Mouse (Mus musculus) kidney, postnatal 36 days (tissue): ENCODE measurements around the gene Bnip3.

Experiments used
- DNase-seq, 2 experiments: peaks; one replicate each; pipeline ENCODE4 v3.0.0; 2021 to 2022; ENCODE audit warnings: mixed read lengths in 2 of 2

The Bnip3 gene

DNA sequence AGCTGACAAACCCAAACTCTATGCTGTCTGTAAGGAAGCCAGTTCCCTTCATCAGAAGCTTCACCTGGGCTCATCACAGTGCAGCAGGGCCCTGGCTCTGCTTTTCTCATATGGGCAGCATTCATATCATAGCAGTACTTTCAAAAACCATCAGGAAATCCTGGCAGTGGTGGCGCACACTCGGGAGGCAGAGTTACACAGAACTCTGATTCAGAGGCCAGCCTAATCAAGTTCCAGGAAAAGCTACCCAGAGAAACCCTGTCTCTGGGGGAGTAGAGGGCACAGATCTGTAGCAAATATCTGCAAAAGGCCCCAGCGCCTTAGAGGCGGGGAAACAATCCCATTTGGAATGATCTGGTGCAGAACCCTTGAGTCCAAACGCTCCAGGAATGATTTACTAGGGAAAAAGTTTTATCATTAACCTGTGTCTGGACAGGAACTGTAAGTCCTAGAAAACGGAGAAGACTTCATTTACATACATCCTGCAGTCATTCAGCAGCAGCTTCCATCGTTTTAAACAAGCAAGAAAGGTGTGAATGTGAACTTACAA is 5.4 kb downstream of the Bnip3 start:
- peak; percentile 61 to 86 for DNase-seq

DNA sequence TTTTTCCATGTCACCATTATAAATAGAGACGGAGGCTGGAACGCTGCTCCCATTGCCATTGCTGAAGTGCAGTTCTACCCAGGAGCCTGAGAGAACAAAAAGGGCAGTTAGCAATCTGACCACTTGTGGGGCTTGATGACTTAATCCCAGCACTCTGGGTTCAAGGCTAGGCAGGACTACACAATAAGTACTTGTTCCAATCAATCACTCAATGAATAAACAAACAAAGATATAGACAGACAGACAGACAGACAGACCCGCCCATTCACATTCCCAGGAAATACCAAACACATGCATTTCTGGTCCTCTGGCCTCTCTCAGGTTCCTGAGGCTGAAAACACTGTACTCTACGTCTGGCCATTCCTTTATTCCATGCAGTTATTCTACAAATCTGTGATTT is 10.6 kb downstream of the Bnip3 start:
- no peak for DNase-seq

DNA sequence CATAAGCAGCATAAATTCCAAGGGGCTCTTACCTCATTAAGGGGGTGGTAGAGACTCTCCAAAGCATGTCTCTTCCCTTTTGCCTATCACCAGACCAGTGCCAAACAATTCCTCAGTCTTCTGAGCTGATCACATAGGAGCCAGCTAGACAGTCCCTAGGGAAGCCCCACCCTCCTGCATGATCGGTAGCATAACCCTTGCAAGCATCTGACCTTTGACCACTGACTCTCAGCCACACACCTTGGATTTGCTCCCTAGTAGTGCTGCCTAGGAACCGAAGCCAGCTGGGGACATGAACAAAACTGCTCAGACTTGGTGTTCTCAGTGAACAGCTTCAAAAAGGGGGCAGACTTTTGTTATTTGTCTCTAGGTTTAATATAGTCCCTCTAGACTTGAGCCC is 11.2 kb downstream of the Bnip3 start:
- peak; percentile 65 to 82 for DNase-seq

DNA sequence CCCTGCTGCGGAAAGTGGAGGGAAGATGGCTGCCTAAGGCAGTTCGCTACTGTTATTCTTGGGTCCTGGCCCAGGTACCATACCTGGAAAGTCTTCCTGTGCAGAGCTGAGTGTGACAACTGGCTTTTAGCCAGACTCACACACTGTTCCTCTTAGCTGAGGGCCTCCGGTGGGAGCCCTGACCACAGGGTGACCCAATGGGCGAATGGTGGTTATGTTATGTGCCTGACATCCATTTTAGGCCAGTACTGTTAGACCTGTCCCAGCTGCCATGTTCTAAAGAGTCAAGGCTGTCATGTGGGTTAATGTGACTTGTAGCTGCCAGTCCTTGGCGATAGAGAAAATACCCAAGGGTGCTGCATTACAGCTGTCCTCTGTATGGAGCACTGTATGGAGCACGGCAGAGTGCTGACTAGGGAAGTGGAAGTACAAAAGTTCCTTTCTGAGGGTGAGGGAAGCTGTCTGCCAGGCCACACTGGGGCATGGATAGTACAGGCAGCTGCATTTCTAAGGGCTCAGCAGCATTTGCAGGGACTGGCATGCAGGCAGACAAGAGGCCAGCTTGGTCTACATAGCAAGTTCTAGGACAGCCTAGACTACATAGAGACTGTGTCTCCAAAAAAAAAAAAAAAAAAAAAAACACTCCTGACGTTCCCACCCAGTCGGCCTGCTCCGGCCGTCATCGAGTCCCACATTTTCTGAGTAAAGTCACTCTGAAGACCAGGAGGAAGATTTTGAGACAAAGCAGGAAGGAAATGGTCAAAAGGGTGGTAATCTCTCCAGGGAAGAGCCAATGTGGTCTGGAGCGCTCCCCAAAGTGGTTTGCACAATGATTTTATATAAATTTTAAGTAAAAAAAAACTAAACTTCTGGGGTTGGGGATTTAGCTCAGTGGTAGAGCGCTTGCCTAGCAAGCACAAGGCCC is 23.7 kb downstream of the Bnip3 start:
- peak in 1 of 2 experiments; percentile 35 for DNase-seq

DNA sequence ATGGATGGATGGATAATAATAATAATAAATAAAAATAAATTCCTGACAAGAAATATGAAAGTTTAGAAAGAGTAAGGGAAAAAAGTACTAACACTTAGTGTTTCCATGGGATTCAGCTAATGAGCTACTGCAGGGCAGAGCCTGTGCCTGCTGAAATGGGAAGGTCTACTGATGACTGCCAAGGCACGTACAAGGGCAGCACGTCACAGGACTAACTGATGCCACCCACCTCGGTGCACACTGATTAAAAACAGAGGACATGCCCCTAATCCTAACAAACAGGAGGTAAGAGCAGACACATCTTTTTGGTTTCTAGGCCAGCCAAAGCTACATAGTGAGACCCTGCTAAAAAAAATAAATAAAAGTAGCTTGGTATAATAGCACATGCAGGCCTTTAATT is 25.6 kb downstream of the Bnip3 start:
- DNase-seq, result no peak

DNA sequence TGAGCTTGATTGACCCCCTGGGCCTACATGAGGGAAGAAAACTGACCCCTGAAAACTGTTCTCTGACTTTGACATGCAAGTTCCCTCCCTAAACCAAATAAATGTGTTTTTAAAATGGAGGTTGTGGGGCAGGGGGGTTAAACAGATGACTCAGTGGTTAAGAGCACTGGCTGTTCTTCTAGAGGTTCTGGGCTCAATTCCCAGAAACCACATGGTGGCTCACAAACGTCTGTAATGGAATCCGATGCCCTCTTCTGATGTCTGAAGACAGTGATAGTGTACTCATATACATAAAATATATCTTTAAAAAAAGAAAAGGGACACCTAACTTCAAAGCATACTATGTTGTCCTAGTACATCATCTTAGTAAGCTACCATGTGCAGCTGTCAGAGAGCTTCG is 34.3 kb downstream of the Bnip3 start:
- no peak for DNase-seq

DNA sequence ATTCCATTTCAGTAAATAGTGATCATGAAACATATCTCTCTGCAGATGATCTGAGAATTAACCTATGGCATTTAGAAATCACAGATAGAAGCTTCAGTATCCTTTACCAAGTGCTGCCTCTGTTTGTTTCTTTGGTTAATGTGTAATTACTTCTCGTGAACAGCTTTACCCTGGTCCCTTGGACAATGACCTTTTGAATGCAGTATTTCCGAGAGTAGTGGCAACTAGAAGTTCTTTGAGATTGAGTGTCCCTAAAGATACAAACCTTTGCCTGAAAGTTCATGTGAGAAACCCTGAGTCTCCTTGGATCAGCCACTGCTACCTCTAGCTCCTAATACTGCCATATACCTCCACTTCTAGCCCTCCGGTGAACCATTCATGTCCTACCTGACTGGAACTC is 36.4 kb downstream of the Bnip3 start:
- DNase-seq, result peak in 1 of 2 experiments; percentile 58

DNA sequence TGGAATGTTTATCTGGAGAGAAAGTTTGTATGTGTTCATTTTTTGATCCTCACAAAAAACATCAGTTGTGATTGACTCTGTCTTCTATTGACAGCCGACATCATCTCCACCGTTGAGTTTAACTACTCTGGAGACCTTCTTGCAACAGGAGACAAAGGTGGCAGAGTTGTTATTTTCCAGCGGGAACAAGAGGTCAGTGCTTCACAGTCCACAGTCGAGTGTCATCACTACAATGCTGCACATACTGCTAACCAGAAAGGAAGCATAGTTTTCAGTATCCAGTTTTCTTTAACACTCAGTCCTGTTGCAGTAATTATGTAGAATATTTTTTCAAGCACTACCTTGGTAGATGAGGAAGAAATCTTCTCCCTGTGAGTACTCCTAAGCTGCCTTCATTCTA is 41.0 kb downstream of the Bnip3 start:
- DNase-seq, result no peak

DNA sequence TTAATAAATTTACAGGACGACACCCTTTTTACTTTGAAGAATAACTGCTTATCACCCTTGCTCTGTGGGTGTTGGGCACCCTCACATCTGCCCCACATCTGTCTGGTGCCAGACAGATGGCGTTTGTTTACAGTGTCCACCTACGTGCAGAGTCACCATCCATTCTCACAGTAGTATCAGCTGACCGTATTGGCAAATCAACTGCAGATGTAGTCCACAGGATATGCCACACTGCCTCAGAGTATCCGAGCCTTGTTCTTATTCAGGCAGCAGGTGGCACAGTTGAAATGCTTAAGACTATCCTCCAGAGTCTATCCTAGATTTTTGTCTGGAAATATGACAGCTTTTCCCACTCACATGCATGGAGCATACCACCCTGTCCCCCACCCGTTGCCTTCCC is 42.0 kb downstream of the Bnip3 start:
- DNase-seq, result no peak

DNA sequence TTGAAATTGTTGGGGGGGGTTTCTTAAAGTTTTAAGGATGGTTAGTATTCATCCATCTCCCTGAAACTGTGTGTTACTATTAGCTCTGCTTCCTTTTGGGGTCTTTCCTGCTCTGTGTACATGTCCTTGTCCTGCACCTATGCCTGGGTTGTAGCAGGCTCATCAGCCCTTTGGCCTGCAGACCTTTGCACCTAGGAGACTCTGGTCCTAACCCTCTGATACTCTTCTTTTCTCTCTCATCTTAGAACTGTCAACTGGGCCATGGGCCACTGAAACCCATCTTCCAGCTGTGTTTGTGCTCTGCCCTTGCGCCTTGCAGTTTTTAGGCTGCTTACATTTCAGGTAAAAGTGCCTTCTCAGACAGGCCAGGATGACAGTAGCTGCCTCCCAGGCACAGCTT is 44.5 kb downstream of the Bnip3 start:
- DNase-seq, result no peak

DNA sequence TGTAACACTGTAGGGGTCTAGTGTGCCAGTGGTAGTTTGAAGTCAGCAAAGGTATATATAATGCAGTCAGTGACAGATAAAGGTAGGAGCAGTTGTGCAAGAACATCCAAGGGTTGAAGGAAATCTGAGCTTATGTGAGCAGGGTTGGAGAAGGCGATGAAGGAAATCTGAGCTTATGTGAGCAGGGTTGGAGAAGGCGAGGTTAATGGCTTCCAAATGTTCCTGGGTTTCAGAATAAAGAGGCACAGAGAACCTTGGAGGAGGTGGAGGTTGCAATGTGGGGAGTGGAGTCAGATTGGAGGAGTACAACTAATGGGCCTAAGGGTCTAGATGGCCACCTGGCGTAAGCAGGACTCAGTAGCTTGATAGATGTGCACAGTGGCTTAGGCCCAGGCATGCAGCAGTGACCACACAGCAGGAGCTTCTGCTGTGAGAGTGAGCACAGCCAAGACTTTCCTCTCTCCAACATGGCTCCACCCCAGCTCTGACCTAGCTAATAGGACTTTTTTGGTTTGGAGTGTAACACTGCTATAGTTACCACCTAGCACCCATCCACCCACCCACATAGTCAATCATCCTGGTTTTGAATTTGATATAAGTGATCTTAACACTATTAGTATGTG is 45.3 kb downstream of the Bnip3 start:
- no peak for DNase-seq

DNA sequence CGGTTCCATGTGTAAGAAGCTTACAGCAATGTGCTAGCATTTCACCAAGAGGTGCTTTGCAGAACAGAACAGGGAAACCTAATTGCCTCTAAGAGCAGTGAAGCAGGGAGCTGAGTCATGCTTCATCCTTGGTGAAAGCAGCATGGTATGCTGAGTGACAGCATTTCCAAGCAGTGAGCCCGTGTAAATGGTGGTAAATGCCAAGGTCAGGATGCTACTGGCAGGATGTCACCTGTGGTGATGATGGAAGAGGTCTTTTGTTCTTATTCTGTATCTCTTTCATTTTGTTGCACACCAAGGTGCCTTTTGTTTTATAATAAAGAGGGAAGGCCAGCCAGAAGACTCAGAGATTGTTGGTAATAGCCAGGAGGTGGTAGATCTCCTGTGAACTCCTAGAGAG is 52.6 kb downstream of the Bnip3 start:
- DNase-seq, result peak in 1 of 2 experiments; percentile 29

DNA sequence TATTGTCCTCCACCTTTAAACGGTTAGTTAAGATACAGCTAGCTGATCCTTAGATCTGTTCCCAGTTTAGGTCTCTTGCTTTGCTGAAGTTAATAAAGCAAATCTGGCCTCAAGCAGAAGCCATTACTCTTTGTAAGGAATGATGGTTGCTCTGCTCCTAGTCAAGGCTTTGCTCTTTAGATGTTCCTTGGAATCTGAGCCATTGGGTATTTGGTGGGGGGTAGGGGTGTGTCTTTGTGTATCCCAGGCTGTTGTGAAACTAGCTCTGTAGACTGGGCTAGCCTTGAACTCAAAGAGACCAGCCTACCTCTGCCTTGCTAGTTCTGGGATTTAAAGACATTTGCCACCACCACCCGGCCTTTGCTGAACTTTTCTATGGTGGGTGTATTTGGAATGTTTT is 55.1 kb downstream of the Bnip3 start:
- DNase-seq, result no peak

DNA sequence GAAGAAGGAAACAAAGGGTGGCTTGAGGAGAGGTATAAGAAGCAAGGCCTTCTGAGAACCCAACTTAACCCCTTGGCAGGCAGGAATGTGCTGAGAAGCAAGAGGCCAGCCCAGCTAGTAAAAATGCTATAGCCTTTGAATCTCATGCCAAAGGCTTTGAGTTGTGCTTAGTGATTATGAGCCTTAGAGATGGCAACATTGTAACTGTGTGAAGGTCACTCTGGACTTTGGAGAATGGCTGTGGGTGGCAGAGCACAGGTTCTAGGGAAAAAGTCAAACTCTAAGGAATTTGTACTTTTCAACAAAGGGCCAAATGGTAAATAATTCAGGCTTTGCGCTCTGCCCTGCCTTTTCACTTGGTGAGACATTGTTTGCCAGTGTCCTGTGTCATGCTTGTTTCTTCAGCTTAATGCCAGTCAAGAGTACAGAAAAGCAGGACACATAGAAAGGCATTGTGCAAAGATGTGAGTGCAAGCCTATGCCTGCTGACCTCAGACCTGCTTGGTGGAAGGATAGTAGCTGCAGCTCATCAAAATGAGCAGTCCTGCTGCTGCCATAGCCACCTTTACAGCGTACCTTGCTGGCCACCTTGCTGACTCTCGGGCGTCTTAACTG is 55.8 kb downstream of the Bnip3 start:
- peak in 1 of 2 experiments; percentile 24 for DNase-seq

DNA sequence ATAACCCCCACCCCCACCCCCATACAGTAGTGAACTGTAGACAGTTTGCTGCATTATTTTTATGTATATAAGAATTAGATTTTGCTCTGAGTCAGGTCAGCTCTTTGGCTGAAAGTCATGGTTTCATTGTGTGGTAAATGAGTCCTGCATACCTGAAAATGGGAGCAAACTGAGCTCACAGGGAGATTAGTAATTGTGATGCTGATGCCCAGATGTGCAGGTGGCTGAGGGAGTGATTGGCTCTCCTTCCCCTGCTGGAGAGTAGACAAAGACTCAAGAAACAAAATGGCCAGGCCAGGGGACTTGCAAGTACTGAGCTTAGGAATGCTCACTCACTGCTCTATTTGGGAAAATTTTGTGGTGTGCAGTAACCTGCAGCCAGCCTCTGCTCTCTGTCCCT is 59.2 kb downstream of the Bnip3 start:
- no peak for DNase-seq

DNA sequence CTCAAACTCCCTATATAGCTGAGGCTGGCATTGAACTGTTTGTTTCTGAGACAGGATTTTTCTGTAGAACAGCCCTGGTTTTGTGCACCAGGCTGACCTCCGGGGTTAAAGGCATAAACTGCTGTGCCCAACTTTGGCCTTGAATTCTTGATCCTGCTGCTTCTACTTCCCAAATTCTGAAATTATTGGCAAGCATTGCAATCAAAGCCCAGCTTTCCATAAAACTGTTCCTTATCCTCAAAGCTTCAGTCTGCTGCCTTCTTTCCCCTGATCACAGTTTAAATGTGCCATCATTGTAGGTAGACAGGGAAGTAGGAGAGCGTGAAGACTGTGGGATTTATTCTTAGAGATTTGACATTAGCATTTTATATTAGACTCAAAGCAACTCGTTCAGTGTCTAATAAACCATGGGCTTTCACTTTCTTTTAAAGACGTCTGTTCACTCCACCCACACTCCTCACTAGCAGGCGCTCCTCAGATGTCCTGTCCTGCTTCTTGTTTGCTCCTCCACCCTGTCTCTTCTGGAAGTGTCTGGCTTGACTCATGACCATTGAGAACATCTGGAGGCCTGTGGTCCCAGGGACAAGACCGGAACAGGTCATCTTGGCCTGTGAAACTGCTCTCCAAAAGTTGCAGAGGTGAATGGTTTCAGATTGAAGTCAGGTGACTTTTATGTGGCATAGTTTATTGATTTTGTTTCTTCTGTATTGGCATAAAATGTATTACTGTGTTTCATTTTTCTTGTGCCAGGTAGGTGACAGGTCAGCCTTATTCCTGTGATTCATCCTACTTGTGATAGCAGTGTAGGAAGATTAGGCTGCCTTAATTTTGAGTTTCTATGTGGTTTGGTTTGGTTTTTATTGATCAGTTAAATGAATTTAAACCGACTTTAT is 61.0 kb downstream of the Bnip3 start:
- DNase-seq, result no peak

DNA sequence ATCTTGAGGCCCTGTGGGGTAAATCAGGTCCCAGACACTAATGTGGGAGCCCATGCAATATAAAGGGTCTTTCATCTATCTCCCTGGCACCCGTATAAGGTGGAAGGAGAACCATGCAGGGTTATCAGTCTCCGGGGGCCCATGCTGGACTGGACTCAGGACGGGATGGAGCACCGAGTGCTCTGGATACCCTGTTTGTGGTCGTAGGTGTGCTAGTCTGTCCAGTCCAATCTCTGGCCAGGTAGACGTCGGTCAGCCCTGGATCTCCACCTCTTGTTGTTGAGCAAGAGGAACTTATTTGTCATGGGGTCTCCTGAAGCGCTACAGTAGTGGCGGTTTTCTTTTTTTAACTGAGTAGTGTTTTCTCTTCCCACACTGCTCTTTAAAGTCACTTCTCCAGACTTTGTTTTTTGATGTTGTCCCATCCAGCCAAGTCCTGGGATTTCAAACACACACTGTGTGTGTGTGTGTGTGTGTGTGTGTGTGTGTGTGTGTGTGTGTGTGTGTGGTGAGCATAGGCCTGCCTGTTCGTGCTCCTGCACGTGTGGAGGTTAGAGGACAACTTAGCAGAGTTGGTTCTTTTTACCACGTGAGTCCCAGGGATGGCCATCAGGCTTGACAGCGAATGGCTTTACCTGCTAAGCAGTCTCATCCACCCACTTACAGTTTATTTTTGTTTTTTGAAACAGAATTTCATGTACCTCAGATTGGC is 61.8 kb downstream of the Bnip3 start:
- peak in 1 of 2 experiments; percentile 27 for DNase-seq

DNA sequence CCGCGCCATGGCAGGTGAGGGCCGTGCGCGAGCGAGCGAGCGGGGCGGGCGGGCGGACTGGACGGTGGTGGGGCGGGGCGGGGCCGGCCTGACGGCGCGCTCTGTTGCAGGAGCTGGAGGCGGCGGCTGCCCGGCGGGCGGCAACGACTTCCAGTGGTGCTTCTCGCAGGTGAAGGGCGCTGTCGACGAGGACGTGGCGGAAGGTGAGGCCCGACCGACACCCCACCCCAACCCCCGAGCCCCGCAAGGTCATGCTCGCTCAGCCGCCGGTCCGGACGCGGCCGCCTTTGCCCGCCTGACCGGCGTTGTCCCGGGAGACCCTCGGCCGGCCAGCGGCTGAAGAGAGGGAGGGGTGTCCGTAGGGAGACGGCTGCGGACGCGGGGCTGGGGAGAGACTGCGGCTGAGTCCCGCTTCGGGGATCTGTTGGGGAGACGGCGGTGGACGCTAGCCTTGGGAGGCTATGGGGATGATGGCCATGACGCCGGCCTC is 62.8 kb downstream of the Bnip3 start:
- DNase-seq, result peak in 1 of 2 experiments; percentile 66

DNA sequence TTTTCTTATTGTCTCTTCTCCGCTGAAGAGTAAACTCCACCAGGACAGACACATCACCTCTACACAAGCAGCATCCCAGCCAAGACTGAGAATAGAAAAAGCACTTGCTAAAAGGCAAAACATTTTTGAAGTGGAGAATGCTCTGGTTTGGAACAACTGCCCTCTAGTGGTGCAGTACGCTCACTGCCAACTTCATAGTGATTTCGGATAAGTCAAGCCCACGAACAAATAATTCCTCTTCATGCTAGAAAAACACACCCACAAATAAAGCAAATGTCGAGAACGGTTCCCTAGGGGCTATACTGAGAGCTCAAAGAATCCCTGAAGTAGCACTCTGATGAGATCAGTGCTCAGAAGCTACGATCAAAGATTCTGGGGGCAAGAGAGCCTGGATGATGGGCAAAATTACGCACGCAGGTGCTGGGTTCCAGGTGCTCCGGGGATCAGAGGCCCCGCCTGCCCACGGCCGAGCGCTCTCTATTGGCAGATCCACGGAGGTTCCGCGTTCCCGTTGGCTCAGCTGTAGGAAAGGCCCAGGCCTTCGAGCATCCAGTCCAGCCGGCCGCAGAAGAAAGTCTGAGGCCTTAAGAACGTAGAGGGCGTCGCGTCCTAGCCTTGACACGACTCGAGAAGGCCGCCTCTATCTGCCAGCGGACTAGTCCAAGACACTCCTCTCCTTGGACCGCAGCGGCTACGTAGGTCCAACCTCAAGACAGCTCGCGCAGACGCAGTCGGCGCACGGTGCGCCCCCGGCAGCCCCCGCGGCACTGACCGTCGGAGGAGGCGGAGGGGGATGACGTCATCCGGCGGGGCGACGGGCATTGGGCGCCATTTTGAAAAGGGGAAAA is 63.6 kb downstream of the Bnip3 start, which contains the start of the genes Ppp2r2d and Mapk1ip1:
Gene Ppp2r2d, plus strand, starts transcription at position 536 of the 848 bp plus-strand sequence.
Gene Mapk1ip1, minus strand, starts transcription at position 730 of the 848 bp plus-strand sequence.
- peak; percentile 96 to 98 for DNase-seq

DNA sequence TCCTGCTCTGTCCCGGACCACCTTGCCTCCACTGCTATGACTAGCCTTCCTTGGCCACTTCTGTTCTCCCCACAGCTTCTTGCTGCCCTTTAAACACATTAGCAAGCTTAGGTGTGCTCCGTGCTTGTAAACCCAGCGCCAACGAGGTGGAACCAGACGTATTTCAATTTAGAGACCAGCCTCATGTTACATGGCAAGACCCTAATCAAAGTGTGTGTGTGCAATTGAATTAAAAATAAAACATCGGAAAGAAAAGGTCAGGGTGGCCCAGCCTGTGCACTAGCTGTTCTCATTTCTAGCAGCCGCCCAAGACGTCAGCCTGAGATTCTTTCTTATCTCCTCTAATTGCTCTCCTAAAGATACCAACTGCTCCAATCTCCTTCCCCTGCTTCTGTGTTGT is 64.2 kb downstream of the Bnip3 start:
- DNase-seq, result no peak
